Mouse (Mus musculus) retina, embryonic 14.5 days (tissue): ENCODE data around the gene Cd38.
A peak's percentile ranks its signal among the peaks of the same experiment; 100 is the strongest.

Experiments
- DNase-seq: peaks from one replicate; pipeline ENCODE4 v3.0.0-alpha.2; 2015; ENCODE audit warnings: low spot score

Cd38 gene

GRCm38 (mm10) chr5:43868253-43868652 lies at the start of gene Cd38:
Gene Cd38, plus strand, starts transcription at chr5:43868553.
- DNase-seq = no peak

- DNase-seq = no peak
These were observed 49.7 kb upstream of the Cd38 start, which contains the start of gene Bst1 for GRCm38 (mm10) chr5:43818695-43819094. Gene Bst1, plus strand, starts transcription at chr5:43818885.

GRCm38 (mm10) chr5:43820785-43821184 lies 47.6 kb upstream of the Cd38 start:
- DNase-seq = no peak

GRCm38 (mm10) chr5:43821538-43821937 lies 46.8 kb upstream of the Cd38 start, which contains the start of gene Fbxl5:
Gene Fbxl5, minus strand, starts transcription at chr5:43821638.
- no peak for DNase-seq

- DNase-seq = no peak
These were observed 46.2 kb upstream of the Cd38 start for GRCm38 (mm10) chr5:43822199-43822598.

- DNase-seq = no peak
These were observed 45.5 kb upstream of the Cd38 start for GRCm38 (mm10) chr5:43822824-43823223.

- no peak for DNase-seq
These were observed 43.8 kb upstream of the Cd38 start for GRCm38 (mm10) chr5:43824580-43824979.

GRCm38 (mm10) chr5:43826883-43827282 lies 41.5 kb upstream of the Cd38 start:
- DNase-seq = no peak

GRCm38 (mm10) chr5:43827366-43827765 lies 41.0 kb upstream of the Cd38 start:
- DNase-seq = no peak

- DNase-seq = peak; percentile 35
These were observed 31.8 kb upstream of the Cd38 start for GRCm38 (mm10) chr5:43836590-43836989.

- peak; percentile 89 for DNase-seq
These were observed 31.0 kb upstream of the Cd38 start for GRCm38 (mm10) chr5:43837372-43837771.

- peak; percentile 91 for DNase-seq
These were observed 27.0 kb upstream of the Cd38 start for GRCm38 (mm10) chr5:43841144-43842010.

- no peak for DNase-seq
These were observed 26.4 kb upstream of the Cd38 start for GRCm38 (mm10) chr5:43842011-43842285.

- no peak for DNase-seq
These were observed 25.7 kb upstream of the Cd38 start for GRCm38 (mm10) chr5:43842576-43843155.

GRCm38 (mm10) chr5:43845083-43845482 lies 23.3 kb upstream of the Cd38 start:
- DNase-seq = no peak

GRCm38 (mm10) chr5:43845646-43846045 lies 22.7 kb upstream of the Cd38 start:
- DNase-seq = no peak

- no peak for DNase-seq
These were observed 22.1 kb upstream of the Cd38 start for GRCm38 (mm10) chr5:43846227-43846626.

- DNase-seq = no peak
These were observed 20.8 kb upstream of the Cd38 start for GRCm38 (mm10) chr5:43847555-43847954.

- peak; percentile 33 for DNase-seq
These were observed 20.1 kb upstream of the Cd38 start for GRCm38 (mm10) chr5:43848275-43848674.

GRCm38 (mm10) chr5:43853096-43853867 lies 15.1 kb upstream of the Cd38 start:
- no peak for DNase-seq

GRCm38 (mm10) chr5:43853868-43854488 lies 14.4 kb upstream of the Cd38 start:
- no peak for DNase-seq

GRCm38 (mm10) chr5:43855769-43856168 lies 12.6 kb upstream of the Cd38 start:
- DNase-seq = no peak
